Mouse (Mus musculus) thymus, adult 2 months (tissue): ENCODE results near the gene Dmtf1.
"Not testable (repeated sequence)": the region's sequence is repeated elsewhere in the genome, so short reads cannot be mapped to it uniquely, and the experiment has no call there.

Experiments
- CTCF ChIP-seq: fragments of 200-500 bp; IDR thresholded peaks from 2 replicates; pipeline ENCODE4 v1.5.1; 2012; ENCODE audit warnings: mild to moderate bottlenecking, control low read depth, low read length, moderate library complexity, borderline replicate concordance; ENCODE audit not compliant: control insufficient read depth, poor library complexity, insufficient read depth; ENCODE audit errors: extremely low read depth
- POLR2A ChIP-seq: fragments of 200-500 bp; IDR thresholded peaks from 2 replicates; pipeline ENCODE4 v1.6.1; 2012; ENCODE audit warnings: mild to moderate bottlenecking, low read length, control low read depth, moderate library complexity; ENCODE audit not compliant: control insufficient read depth, poor library complexity, insufficient read depth; ENCODE audit errors: extremely low read depth

DNA sequence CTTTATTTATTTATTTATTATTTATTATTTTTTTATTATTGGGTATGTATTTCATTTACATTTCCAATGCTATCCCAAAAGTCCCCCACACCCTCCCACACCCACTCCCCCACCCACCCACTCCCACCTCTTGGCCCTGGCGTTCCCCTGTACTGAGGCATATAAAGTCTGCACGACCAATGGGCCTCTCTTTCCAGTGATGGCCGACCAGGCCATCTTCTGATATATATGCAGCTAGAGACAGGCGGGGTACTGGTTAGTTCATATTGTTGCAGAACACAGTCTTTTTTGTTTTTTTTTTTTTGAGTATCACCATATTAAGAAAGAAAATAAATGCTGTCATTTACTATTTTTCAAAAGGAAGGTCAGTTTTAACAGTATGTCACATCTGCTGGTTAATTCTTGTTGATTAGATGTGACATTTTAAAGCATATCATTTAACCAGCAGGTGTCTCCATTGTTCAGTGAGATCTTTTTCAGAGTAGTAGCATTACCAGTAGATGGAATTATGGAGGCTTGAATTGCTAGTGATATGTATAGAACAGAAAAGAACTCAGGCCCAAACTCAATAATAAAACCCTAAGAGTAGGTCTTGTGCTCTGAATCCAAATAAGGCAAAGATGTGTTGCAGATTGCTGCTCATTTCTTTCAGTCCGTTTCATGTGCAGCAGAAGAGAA lies 7.9 kb upstream of the Dmtf1 start:
- not testable (repeated sequence) for TF ChIP-seq POLR2A, CTCF
